Mouse (Mus musculus): Measurements from ENCODE around the gene Mapk8ip1.

Gene Mapk8ip1

DNA sequence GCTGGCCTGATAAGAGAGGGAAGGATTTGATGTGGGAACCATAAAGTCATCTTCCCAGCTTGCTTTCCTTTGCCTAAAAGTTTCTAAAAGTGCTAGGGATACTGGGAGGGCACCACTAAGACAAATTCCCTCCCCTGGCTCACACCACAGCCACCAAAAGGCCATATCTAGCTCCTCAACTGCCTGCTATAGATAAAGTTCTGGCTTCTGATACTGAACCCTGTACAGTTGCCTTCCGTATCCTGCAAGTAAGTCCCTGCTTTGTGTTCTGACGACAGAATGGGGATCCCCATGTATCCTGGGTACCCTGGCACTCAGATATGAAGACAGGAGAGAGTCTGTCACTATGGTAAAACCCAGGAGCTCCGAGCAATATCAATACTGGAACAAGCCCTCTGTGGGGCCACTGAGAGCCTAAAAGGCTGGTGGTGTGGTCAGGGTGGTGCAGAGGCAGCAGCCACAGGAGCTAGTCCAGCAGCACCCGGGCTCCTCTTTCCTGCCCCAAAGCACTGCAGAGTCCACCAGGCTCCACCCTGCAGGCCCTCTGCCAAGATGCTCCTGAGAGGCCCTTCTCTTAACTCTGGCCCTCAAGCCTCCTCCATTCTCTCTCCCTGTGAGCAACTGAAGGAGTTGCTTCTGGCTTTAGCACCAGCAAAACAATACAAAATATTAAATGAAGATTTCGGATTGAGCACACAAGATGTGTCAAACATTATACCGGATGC, 10.7 kb downstream of the Mapk8ip1 start:
- DNase-seq (ENCODE audit: low spot score): no peak

DNA sequence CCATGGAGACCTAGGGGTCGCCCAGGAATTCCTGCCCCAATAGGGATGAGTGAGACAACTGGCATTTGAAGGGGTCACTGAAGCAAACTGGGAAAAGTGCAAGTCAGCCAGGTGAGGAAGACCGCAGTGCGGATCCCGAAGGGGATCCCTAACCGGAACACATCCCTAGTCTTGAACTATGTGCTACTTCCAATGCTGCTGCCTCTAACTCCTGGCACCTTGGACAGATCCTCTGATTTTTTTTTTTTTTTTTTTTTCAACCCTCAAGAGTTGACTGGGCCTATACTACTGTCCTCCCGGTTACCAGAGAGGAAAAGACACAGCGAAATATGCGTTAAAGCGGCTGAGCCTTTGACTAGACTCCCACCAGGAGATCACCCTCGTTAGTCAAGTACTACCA, 11.4 kb downstream of the Mapk8ip1 start:
- no peak for DNase-seq (ENCODE audit: low spot score)

DNA sequence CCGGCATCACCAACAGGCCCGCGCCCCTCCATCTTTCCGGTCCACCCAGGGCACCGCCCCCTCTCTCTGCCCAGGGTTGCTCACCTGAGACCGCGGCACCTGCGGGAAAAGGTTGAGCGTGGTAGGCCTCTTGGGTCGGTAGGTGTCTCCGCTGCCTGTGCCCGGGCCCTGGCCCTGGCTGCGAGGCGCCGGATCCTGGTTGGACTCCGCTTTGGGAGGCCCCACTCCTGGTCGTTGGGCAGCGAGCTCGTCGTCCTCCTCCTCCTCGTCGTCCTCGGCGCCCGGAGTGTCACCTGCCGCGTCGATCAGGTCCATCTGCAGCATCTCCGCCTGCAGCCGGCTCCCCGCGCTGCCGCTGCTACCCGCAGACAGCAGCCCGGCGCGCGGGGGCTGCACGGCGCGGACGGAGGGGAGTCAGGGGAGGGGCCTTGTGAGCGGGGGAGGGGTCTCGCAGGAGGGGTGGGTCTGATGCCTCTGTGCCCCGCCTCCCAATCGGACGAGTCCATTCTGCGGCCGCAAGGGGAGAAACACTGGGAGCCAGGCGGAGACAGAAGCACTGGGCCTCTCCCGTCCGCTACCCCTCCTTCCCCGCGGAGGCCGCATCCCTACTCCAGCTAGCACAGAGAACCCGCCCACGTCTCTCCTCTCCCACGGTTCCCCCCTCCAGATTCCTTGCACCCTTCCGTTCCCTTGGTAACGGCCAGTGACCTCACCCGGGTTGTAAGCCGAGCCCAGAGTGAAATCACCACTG, 12.0 kb downstream of the Mapk8ip1 start:
- DNase-seq (ENCODE audit: low spot score): peak; percentile 49

DNA sequence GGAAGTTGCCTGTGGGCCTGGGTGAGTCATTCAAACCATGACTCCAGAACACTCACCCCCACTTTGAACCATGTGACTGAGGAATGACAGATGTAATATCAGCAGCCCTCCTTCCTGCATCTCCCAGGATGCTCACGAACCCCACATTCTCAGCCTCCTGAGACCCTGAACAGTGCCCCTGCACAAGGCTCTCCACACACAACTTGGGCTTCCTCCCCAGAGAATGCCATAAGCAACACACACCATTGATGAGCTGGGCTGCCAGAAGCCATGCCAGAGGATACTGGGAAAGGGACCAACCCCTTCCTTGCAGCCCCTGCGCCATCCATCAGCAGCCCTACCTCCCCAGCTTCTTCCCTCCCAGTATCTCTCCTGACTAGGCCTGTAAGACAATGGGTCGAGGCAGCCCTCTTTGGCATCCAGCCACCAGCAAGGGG, 13.0 kb downstream of the Mapk8ip1 start:
- DNase-seq (ENCODE audit: low spot score): no peak

DNA sequence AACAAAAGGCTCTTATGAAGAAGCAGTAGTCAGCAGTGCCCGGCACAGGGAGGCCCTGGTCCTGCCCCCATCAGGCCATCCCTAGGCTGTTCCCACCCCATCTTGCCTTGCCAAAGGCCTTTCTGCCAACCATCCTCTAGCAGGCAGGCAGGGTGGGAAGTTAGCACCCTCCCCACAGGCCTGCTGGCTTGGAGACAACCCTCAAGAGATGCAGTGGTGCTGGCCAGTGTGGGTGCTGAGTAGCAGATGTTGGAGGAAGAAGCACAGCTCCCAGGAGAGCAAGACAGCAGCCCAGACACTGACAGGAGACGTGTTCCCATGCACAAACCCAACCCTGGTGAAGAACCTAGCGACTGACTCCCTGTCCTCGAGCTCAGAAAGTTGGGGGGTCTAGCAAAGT, 13.4 kb downstream of the Mapk8ip1 start:
- no peak for DNase-seq (ENCODE audit: low spot score)

DNA sequence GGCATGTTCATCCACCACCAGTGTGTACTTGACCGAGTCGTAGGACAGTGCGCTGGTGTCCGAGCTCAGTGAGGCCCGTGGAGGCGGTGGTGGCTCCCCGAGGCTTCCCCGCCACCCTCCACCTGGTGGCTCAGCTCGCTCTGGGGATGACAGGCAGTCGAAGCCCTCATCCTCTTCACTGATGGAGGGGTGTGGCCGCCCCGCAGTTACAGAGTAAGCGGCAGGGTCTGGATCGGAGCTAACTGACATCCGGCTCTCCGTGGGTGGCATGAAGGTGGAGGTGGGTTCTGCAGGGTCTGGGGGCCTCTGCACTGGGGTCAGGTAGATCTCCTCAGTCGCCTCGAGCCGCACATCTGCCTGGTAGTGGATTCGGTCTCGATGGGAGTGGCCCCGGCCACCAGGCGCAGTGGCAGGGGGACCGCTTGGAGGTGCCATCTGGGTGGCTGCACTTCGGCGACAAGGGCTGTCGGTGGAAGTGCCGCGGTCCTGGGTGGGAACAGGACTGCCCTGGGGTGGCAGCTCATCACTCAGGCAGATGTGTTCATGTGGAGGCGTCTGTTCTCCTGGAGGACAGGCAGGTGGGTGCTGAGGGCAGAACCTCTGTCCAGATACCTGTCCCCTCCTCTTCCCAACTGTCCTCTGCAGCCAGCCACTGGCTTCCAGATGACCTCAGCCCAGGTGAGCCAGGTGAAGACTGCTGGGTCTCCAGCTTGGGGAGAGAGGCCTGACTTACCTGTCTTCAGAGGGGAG, 14.1 kb downstream of the Mapk8ip1 start:
- no peak for DNase-seq (ENCODE audit: low spot score)

DNA sequence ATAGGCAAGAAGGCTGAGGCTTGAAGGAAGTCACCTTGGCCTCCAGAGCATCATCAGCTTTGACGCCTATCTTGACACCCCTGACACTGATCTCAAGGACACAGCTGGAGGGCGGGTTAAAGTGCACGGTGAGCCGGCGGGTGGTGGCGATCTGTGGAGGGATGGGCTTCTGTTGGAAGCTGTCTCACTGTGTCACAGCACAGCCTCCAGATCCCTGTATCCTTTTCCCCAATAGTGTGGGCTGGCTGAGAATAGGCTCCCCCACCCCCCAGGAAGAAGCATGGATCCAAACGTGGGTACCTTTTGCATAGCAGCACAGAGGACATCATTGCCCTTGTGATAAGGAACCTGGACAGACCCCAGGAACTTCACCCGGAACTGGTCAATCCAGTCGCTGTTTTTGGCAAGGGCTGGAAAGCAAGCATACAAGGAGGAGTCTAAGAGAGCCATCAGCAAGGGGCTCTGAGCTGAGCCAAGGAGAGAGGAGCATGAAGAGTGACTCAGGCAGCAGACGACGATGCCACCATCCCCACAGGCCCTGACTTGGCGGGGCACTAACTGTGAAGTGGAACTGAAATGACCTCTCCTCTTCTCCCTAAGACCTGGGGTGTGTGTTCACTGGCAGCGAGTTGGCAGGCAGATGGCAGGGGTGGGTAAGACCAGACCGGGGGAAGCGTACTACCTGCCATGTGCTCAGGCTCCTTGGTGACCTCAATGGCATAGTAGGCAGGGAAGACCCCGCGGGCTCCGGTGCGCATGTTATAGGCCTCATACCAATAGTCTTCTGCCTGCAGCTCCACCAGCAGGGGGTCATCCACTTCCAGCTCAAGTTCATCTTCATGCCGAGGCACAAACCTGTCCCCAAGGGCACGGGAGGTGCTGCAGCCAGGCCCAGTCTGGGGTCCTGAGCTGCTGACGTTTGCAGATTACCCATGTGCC, 15.7 kb downstream of the Mapk8ip1 start:
- DNase-seq (ENCODE audit: low spot score): no peak

DNA sequence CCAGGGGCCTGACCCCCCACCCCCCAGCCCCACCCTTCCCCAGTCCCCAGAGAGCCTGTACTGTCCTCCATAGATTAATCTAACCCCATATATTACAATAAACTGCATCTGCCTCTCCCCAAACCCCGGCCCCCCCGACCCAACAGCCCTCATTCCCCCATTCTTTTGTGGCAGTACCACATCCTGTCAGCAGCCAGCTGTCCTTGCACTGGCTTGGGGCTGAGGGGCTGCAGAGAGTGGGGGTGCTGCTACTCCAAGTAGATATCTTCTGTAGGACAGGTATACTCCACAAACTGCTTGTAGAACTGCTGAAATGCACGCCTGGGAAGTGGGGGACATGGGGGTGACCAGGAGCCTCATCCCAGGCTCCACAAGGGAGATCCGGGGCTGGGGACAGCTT, 17.0 kb downstream of the Mapk8ip1 start:
- no peak for DNase-seq (ENCODE audit: low spot score)

DNA sequence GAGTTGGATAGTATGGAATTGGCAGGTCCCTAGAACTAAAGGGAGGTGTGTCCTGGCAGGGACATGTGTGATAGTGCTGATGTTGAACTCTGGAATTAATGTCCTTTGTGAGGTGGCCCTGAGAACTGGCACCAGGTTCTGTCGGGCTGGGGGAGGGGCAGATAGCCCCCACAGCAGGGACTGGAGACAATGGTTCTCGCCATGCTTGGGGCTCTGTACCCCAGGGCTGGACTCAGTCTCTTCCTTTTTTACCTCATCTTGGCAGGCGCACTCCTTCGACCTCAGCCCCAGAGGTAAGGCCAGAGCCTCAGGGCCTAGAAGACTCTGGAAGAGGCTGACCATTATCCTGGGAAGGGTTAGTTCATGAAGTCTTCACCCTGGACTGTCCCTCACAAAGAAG, 18.3 kb downstream of the Mapk8ip1 start:
- DNase-seq (ENCODE audit: low spot score): no peak

DNA sequence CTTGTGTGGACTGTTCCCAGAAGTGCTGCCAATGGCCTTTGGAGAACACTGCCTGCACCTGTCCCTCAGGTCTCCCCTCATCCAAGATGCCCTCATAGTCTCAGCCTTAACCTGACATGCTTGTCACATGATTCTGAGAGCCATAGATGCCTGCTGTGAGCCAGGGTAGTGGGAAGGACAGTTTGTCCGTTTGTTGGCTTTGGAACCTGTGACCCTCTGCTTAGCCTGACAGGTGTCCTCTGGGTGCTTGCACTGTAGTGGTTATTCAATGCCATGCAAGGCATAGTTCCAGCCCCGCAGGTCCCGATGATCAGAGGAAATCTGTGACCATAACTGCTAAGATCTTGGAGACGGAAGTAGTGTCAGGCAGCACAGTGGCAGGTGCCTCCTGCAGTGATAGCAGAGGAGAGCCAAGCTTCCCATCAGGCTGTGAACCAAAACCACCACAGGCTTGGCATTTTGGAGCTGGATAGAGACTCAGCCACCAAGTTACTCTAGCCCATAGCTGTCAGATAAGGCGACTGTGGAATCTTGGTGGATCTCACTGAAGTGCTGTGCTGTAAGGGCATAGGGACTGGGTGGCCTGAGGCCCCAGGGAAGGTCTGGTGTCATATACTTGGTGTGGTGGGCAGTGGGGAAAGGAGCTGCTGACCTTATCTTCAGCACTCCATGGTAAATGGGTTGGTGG, 19.0 kb downstream of the Mapk8ip1 start, which contains the start of gene 1700029I15Rik:
TSS of gene 1700029I15Rik (plus strand) at position 638 of the 688 bp plus-strand sequence.
- DNase-seq (ENCODE audit: low spot score): no peak

DNA sequence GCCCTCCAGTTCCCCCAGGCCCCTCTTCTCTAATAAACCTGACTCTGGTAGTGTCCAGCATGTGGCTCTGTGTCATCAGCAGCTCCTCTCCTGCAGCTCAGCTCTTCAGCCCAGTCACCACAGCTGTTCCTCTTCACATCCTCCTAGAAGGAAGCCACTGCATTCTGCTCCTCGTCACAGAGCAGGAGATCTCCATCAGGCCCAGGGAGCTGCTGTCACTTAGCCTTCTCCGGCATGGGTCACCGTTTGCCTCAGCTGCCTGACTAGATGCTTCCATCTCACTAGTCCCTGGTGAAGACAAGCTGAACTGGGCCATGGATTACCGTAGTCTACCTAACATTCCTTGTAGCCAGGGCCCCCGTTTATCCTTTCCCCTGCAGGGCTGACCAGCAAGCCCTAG, 19.9 kb downstream of the Mapk8ip1 start:
- DNase-seq (ENCODE audit: low spot score): no peak

DNA sequence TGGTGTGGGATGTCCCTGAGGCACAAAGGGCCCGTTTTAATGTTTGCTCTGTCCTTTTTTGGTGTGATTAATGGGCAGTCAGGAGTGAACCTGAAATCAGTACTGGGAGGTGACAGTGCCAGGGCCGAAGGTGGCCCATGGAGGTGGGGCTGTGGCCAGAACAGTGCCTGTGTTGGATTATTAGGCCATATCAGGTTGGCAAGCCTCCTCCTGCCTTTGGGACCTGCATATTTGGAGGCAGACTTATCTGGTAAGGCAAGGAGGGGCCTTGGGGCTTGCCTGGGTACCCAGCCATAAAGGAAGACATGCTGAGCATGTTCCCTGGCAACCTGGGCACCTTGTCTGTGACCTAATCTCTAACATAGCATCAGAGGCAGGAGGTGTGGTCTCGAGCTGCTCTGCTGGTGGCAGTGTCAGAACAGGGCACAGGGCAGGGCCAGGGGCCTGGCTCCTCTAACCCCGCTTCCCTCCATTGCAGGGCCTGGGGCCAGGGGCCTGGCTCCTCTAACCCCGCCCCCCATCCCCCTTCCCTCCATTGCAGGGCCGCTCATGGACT, 20.5 kb downstream of the Mapk8ip1 start:
- DNase-seq (ENCODE audit: low spot score): no peak

DNA sequence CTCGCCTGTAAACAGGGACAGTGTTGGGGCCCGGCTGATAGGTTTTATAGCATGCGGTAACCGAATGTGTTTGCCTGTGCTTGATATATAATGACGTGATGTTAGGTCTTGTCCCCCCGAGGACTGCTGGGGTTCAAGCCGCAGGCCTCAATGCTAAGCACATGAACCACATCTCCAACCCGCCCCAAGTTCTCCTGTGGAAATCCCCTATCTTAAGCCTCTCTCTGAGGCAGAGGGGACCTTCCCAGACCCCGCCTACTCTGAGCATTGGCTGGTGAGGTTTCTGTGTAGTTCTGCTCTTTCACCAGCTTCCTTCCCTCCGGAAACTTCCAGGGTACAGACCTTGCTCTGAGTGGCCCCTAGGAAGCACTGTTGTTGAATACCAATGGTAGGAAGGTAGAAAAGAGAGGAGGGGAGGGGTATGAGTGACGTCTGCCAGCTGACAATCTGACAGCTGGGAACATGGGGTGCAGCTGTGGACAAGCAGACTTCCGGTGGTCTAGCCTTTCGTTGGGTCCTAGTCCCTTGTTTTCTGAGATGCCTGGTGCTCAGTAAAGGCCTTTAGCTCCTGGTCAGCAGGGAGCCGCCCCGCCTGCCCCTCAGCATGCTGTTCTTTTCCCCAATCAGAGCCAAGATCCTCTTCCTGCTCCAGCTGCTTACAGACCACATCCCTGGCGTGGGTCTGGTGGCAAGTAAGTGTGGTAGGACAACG, 21.1 kb downstream of the Mapk8ip1 start:
- no peak for DNase-seq (ENCODE audit: low spot score)

DNA sequence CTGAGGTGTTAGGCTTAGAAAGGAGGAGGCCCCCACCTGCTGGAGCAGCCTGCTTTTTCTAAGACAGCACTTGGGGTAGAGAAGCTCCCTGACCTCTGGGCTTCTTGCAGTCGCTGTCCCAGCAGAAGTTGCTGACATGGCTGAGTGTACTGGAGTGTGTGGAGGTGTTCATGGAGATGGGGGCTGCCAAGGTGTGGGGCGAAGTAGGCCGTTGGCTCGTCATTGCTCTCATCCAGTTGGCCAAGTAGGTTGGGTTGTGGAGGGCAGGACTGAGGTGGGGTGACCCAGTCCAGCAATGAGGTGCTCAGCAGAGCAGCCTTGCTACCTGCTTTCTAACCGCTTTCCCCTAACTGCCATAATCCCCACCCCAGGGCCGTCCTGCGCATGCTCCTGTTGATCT, 23.7 kb downstream of the Mapk8ip1 start:
- DNase-seq (ENCODE audit: low spot score): no peak

DNA sequence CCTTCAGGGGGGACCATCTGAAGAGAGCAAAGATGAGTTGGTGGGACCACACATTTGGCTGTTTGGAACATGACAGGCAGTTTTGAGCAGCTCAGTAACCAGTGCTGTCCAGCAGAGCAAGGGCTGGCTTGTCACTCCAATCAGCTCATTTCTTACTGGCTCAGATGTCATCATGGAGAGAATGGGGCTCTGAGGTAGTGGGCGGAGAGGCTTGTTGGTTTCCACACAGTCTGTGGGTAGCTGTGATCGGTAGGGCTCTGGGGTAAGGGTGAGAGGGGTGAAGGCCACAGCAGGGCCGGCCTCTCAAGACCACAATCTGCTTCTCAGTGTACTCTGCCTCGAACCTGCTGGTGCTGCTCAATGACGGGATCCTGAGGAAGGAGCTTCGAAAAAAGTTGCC, 24.8 kb downstream of the Mapk8ip1 start:
- DNase-seq (ENCODE audit: low spot score): no peak

DNA sequence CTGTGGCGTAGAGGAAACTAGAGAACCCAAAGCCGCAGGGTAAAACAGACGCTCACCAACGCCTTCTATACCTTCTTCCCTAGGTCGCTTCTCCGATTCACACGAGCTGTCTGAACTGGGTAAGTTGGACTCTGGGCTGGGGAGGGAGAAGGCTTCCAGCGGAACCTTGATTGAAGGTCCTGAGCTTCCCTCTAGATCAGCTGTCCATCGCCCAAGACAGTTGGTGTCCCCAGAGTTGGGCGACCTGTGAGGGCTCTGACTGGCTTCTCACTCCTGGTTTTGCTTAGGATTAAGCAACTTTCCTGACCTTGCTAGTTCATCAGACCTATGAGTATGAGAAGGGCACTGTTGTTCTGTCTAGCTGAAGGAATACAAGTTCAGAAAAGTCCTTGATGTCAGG, 25.3 kb downstream of the Mapk8ip1 start:
- no peak for DNase-seq (ENCODE audit: low spot score)

DNA sequence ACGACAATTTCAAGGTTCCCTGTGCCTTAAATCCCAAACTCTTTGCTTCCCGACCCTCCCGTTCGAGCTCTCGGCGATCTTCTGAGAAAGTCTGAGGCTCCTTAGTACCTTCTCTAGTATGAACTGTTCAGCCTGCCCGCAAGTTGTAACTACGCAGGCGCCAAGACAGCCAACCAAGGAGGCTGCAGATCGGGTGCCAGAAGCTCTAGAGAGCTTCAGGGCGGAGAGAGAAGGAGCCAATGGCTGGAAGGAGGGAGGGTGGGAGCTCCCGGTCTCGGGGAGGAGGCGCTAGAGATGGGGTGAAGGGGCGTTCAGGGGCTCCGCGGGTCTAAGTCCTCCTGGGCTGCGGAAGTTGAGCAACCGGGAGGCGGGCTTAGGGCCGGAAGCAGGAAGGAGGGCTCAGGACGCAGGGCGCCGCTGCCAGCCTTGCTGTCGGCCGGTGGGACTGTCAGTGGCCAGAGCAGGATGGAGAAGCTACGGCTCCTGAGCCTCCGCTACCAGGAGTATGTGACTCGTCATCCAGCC, 25.9 kb downstream of the Mapk8ip1 start:
- DNase-seq (ENCODE audit: low spot score): peak; percentile 84

DNA sequence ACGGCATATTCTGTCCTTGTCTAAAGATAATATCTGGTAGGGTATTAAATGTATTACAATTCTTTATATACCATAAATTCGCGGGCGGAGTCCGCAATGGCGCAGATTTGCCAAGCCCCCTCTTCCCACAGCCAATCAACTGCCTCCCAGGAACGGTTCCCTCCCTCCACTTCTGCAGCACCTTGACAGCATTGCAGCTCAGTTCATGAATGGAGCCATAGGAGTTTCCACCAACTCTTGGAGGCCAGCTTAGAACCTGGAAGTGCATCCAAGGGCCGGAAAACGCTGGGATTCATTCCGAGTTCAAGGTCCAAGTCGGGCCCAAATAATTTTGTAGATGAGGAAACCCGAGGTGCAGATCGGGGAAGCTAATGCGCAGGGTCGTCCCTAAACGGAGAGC, 26.5 kb downstream of the Mapk8ip1 start, which contains the start of the genes Pex16 and Large2:
TSS of gene Pex16 (plus strand) at position 163 of the 400 bp plus-strand sequence.
TSS of gene Large2 (minus strand) at position 356 of the 400 bp plus-strand sequence.
- DNase-seq (ENCODE audit: low spot score): no peak

DNA sequence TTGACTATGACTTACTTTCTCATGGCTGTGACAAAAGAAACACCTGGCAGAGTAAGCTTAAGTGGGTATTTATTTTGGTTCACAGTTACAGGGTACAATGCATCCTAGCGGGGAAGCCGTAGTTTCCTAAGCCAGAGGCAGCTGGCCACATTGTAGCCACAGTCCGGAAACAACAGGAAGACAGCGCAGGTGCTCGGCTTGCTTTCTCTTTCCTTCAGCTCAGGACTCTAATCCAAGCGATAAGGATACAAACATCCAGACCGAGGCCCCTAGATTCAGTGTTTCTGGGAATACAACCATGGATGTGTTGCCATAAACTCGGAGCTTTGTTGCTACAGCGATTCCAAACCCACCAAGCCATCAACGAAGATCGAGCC, 27.6 kb downstream of the Mapk8ip1 start:
- no peak for DNase-seq (ENCODE audit: low spot score)
